In genomic region chr5:145279948-145280347, GRCm38 (mm10) we compare ENCODE assay signal across 7 mouse cellular contexts. TPM values are rescaled to one million over a fixed set of nuclear protein-coding genes. Genes with fewer than 3 reads are reported as not detected.
A peak's percentile ranks its signal among the peaks of the same experiment; 100 is the strongest.
DNase-seq lines count a peak whose midpoint lies in the region; ATAC-seq and TF ChIP-seq lines count a peak whose summit lies in the region.

No protein-coding gene starts in this region.

- H3K4me2 ChIP-seq in limb, embryonic 11.5 days (ENCODE audit: low read depth, severe bottlenecking): no peak overlapping the region
- no peak overlapping the region for H3K4me2 ChIP-seq in forebrain, embryonic 12.5 days
- no peak overlapping the region for H3K4me2 ChIP-seq in limb, embryonic 14.5 days (replicated peaks; ENCODE audit: low read depth, low read length, severe bottlenecking)
- H3K4me2 ChIP-seq in stomach, embryonic 14.5 days (replicated peaks; ENCODE audit: low read depth, low read length): no peak overlapping the region

- 0 out of 2 replicates have a peak, but pooled peaks have one; percentile 31 for ATAC-seq in limb, embryonic 11.5 days (ENCODE audit: insufficient number of reproducible peaks, low FRiP score, low TSS enrichment, low read depth)
- ATAC-seq in forebrain, embryonic 12.5 days (ENCODE audit: low FRiP score): peak; percentile 56
- peak; percentile 4; the same call in 1 of the 2 replicates for ATAC-seq in limb, embryonic 14.5 days (ENCODE audit: low FRiP score, low read depth)
- ATAC-seq in stomach, embryonic 14.5 days (ENCODE audit: insufficient number of reproducible peaks, insufficient read depth, low FRiP score, low read depth): no peak

- peaks cover 3% of the 10 kb centered on the region; the same call in 1 of the 2 replicates for H3K36me3 ChIP-seq in limb, embryonic 11.5 days (ENCODE audit: control insufficient read depth, insufficient read depth, low read length)
- H3K36me3 ChIP-seq in limb, embryonic 10.5 days: peaks cover 26% of the 10 kb centered on the region
- peaks cover 21% of the 10 kb centered on the region for H3K36me3 ChIP-seq in forebrain, embryonic 12.5 days (replicated peaks)
- peaks cover 19% of the 10 kb centered on the region for H3K36me3 ChIP-seq in limb, embryonic 14.5 days (ENCODE audit: control insufficient read depth, insufficient read depth, low read length)
- peaks cover 10% of the 10 kb centered on the region for H3K36me3 ChIP-seq in stomach, embryonic 14.5 days (ENCODE audit: control insufficient read depth, insufficient read depth, low read length)

- no peaks in the 10 kb centered on the region for H3K27me3 ChIP-seq in limb, embryonic 11.5 days (ENCODE audit: control insufficient read depth, insufficient read depth, low read length)
- no peaks in the 10 kb centered on the region for H3K27me3 ChIP-seq in limb, embryonic 10.5 days (ENCODE audit: low read depth, poor library complexity, severe bottlenecking)
- 0 out of 2 replicates have a peak, but pooled peaks cover 4% of the 10 kb centered on the region for H3K27me3 ChIP-seq in forebrain, embryonic 12.5 days
- no peaks in the 10 kb centered on the region for H3K27me3 ChIP-seq in limb, embryonic 14.5 days (ENCODE audit: control insufficient read depth, insufficient read depth, low read length)
- no peaks in the 10 kb centered on the region for H3K27me3 ChIP-seq in stomach, embryonic 14.5 days (ENCODE audit: control insufficient read depth, insufficient read depth, low read length)

- peak overlapping the region; percentile 88; the same call in 1 of the 2 replicates for H3K4me3 ChIP-seq in limb, embryonic 11.5 days (ENCODE audit: low read depth, low read length)
- no peak overlapping the region for H3K4me3 ChIP-seq in limb, embryonic 10.5 days
- H3K4me3 ChIP-seq in forebrain, embryonic 12.5 days (replicated peaks): peak overlapping the region; percentile 74
- peak overlapping the region; percentile 83 for H3K4me3 ChIP-seq in limb, embryonic 14.5 days (replicated peaks; ENCODE audit: low read length)
- peak overlapping the region; percentile 83 for H3K4me3 ChIP-seq in stomach, embryonic 14.5 days (ENCODE audit: low read depth, low read length)

- 95% methylated on average over 2 of the region's 2 CpGs for WGBS in limb, embryonic 11.5 days
- 97% methylated on average over 2 of the region's 2 CpGs for WGBS in limb, embryonic 10.5 days
- WGBS in forebrain, embryonic 12.5 days: 88% methylated on average over 2 of the region's 2 CpGs
- 90% methylated on average over 2 of the region's 2 CpGs for WGBS in limb, embryonic 14.5 days
- WGBS in stomach, embryonic 14.5 days: 88% methylated on average over 2 of the region's 2 CpGs

- no peak overlapping the region for H3K27ac ChIP-seq in limb, embryonic 11.5 days (replicated peaks; ENCODE audit: low read depth, low read length)
- H3K27ac ChIP-seq in limb, embryonic 10.5 days: no peak overlapping the region
- H3K27ac ChIP-seq in forebrain, embryonic 12.5 days: no peak overlapping the region
- H3K27ac ChIP-seq in limb, embryonic 14.5 days (replicated peaks; ENCODE audit: low read depth, low read length): no peak overlapping the region
- no peak overlapping the region for H3K27ac ChIP-seq in stomach, embryonic 14.5 days (ENCODE audit: low read length)

- H3K9me3 ChIP-seq in limb, embryonic 11.5 days (ENCODE audit: control insufficient read depth, low read length): no peaks in the 10 kb centered on the region
- H3K9me3 ChIP-seq in limb, embryonic 10.5 days (replicated peaks): no peaks in the 10 kb centered on the region
- no peaks in the 10 kb centered on the region for H3K9me3 ChIP-seq in forebrain, embryonic 12.5 days
- no peaks in the 10 kb centered on the region for H3K9me3 ChIP-seq in limb, embryonic 14.5 days (ENCODE audit: control insufficient read depth, low read length)
- H3K9me3 ChIP-seq in stomach, embryonic 14.5 days (ENCODE audit: control insufficient read depth, low read depth, low read length): no peaks in the 10 kb centered on the region

- H3K9ac ChIP-seq in limb, embryonic 11.5 days (ENCODE audit: low read length): no peak overlapping the region
- no peak overlapping the region for H3K9ac ChIP-seq in forebrain, embryonic 12.5 days
- no peak overlapping the region for H3K9ac ChIP-seq in limb, embryonic 14.5 days (ENCODE audit: low read depth, low read length, severe bottlenecking)
- no peak overlapping the region; the same call in 1 of the 2 replicates for H3K9ac ChIP-seq in stomach, embryonic 14.5 days (replicated peaks; ENCODE audit: low read depth, low read length)

- no peaks in the 10 kb centered on the region for H3K4me1 ChIP-seq in limb, embryonic 11.5 days (ENCODE audit: control insufficient read depth, insufficient read depth, low read length)
- H3K4me1 ChIP-seq in limb, embryonic 10.5 days: peaks cover 6% of the 10 kb centered on the region
- H3K4me1 ChIP-seq in forebrain, embryonic 12.5 days: peaks cover 13% of the 10 kb centered on the region
- H3K4me1 ChIP-seq in limb, embryonic 14.5 days (ENCODE audit: control insufficient read depth, insufficient read depth, low read length): no peaks in the 10 kb centered on the region
- H3K4me1 ChIP-seq in stomach, embryonic 14.5 days (ENCODE audit: control insufficient read depth, insufficient read depth, low read length): no peaks in the 10 kb centered on the region

- no peak for TF ChIP-seq POLR2A in limb, embryonic 14.5 days (IDR thresholded peaks at IDR 0.05; ENCODE audit: borderline replicate concordance, extremely low read depth, insufficient read depth, insufficient read length)

- no peak for DNase-seq in limb, embryonic 11.5 days (ENCODE audit: low spot score)
- no peak for DNase-seq in limb, embryonic 10.5 days (ENCODE audit: low spot score)
- DNase-seq in limb, embryonic 14.5 days (ENCODE audit: low spot score): no peak
- no peak for DNase-seq in frontal cortex, adult 2 months (ENCODE audit: extremely low spot score in 1 of 2, low spot score in 1 of 2)
- DNase-seq in adrenal gland, postnatal 10 days: no peak

RNA-seq across cellular contexts. Expression of gene Zscan25, which starts 0.4 kb away (rescaled TPM):
- polyA plus RNA-seq in limb, embryonic 11.5 days (2014; fragmentation: Nextera tagmentation; extraction: Ambion mirVana): 0.40 and 0.94 TPM in 2 replicates
- polyA plus RNA-seq in limb, embryonic 10.5 days (2016; fragmentation: Nextera tagmentation; extraction: Ambion mirVana): 0.43 and 0.67 TPM in 2 replicates
- polyA plus RNA-seq in forebrain, embryonic 12.5 days (2016; fragmentation: Nextera tagmentation; extraction: Ambion mirVana): 0.66 and 0.73 TPM in 2 replicates
- polyA plus RNA-seq in limb, embryonic 14.5 days (2012; rRNA removed): 18.0 and 18.2 TPM in 2 replicates
- 0.66 and 0.88 TPM in 2 replicates for polyA plus RNA-seq in limb, embryonic 14.5 days (2014; fragmentation: Nextera tagmentation; extraction: Ambion mirVana)
- 0.80 and 1.6 TPM in 2 replicates for polyA plus RNA-seq in stomach, embryonic 14.5 days (2014; fragmentation: Nextera tagmentation; extraction: Ambion mirVana)
- polyA plus RNA-seq in frontal cortex, adult 2 months (2012; rRNA removed): 13.9 and 16.1 TPM in 2 replicates
- total RNA-seq in adrenal gland, postnatal 10 days (2021): 10 to 100 TPM; 15.3 to 20.4 TPM

RNA-seq across cellular contexts. Expression of gene Zfp655, which starts 48.4 kb away (rescaled TPM):
- 34.4 and 37.8 TPM in 2 replicates for polyA plus RNA-seq in limb, embryonic 11.5 days (2014; fragmentation: Nextera tagmentation; extraction: Ambion mirVana)
- polyA plus RNA-seq in limb, embryonic 10.5 days (2016; fragmentation: Nextera tagmentation; extraction: Ambion mirVana): 26.0 and 31.2 TPM in 2 replicates
- polyA plus RNA-seq in forebrain, embryonic 12.5 days (2016; fragmentation: Nextera tagmentation; extraction: Ambion mirVana): 37.4 and 38.0 TPM in 2 replicates
- polyA plus RNA-seq in limb, embryonic 14.5 days (2012; rRNA removed): 16.6 and 18.5 TPM in 2 replicates
- 36.8 and 38.1 TPM in 2 replicates for polyA plus RNA-seq in limb, embryonic 14.5 days (2014; fragmentation: Nextera tagmentation; extraction: Ambion mirVana)
- polyA plus RNA-seq in stomach, embryonic 14.5 days (2014; fragmentation: Nextera tagmentation; extraction: Ambion mirVana): 39.8 and 42.0 TPM in 2 replicates
- polyA plus RNA-seq in frontal cortex, adult 2 months (2012; rRNA removed): 20.8 and 20.9 TPM in 2 replicates
- 10 to 100 TPM; 41.1 to 48.9 TPM for total RNA-seq in adrenal gland, postnatal 10 days (2021)
